Mouse (Mus musculus): ENCODE results near the gene Accs. TPM values are rescaled to one million over a fixed set of nuclear protein-coding genes. Genes with fewer than 3 reads are reported as not detected.

The Accs gene
- 8.8 and 11.2 TPM in 2 replicates for polyA plus RNA-seq (2014; fragmentation: Nextera tagmentation; extraction: Ambion mirVana)

DNA sequence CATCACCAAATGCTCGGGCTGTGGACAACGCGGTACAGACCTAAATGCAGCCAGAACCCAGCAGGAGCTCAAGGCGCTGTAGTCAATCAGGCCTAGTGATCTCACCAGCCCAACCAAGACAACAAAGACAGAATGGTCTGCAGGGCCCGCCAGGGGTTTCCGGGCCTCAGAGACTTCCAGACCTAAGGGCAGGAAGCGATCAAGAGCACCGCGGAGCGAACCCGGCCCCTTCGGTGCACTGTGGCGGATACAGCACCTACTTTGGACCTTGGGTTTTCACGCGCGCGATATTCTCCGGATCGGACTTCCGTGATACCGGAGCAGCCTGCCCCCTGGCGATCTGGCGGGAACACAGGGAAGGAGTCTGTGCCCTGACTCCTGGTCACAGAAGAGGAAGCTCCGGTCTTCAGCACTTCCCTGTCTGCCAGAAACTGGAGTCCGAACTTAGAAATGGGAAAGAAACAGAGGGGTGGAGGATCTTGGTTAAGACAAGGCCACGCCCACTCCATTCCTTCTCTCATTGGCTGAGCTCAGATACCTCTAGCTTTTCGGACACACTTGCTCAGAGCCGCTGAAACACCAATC is at the start of gene Accs:
TSS of gene Accs (minus strand) at position 439 of the 585 bp plus-strand sequence.
- Histone ChIP-seq H3K36me3 (ENCODE audit: control insufficient read depth, insufficient read depth, low read length) (peaks cover 22% of the 10 kb centered on the region; the same call in 1 of the 2 replicates), H3K27me3 (replicated peaks; ENCODE audit: control insufficient read depth, insufficient read depth, low read length) (no peaks in the 10 kb centered on the region), H3K4me1 (replicated peaks; ENCODE audit: control insufficient read depth, insufficient read depth, low read length) (peaks cover 9% of the 10 kb centered on the region), H3K4me3 (ENCODE audit: low read depth, low read length) (peak within 1 kb of the TSS; percentile 69), H3K9me3 (ENCODE audit: control insufficient read depth, low read length) (no peaks in the 10 kb centered on the region), H3K27ac (ENCODE audit: low read depth) (peak within 1 kb of the TSS; percentile 94), H3K4me2 (ENCODE audit: low read length) (peak within 1 kb of the TSS; percentile 84), H3K9ac (ENCODE audit: low read length) (peak within 1 kb of the TSS; percentile 78)
- DNase-seq (ENCODE audit: low spot score), result peak; percentile 92
- peak; percentile 86 for ATAC-seq (replicated peaks; ENCODE audit: low FRiP score, low TSS enrichment, low read depth)
- under 1% methylated on average over 28 of the region's 28 CpGs for WGBS

DNA sequence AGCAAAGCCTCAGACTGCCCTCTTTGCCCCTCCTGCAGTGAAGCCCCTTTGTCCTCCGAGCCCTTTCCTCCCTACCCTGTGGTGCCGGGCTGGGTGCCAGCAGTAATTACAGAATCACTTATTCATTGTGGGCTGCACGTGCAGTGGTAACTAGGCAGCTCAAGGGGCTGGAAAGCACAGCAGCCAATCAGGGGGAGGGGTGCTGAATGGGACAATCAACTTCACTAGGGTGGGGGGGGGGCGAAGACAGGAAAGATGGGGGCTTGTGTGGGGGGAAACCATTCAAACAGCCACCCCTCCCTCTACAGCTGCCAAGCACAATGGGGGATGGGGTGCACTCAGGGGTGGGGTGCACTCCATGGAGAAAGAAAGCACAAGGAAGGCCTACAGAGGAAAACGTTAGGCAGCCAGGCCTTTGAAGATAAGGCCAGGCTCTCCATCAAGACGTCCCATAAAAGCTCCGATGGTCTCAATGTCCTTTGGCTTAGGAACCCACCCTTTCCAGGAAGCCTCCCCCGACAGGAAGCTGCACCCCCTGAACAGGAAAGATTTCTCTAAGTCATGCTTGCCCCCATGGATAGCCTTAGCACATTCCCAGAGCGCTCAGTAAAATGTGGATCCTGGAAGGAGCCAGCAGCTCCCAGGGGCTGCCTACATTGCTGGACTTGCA is 42.0 kb upstream of the Accs start:
- no peaks in the 10 kb centered on the region for H3K36me3 ChIP-seq (ENCODE audit: control insufficient read depth, insufficient read depth, low read length)
- WGBS, result 29% methylated on average over 9 of the region's 9 CpGs
- H3K4me2 ChIP-seq (ENCODE audit: low read length), result no peak overlapping the region
- ATAC-seq (replicated peaks; ENCODE audit: low FRiP score, low TSS enrichment, low read depth) (peak; percentile 52; the same call in 1 of the 2 replicates), DNase-seq (ENCODE audit: low spot score) (no peak)
- no peaks in the 10 kb centered on the region for H3K9me3 ChIP-seq (ENCODE audit: control insufficient read depth, low read length)
- no peak overlapping the region for H3K27ac ChIP-seq (ENCODE audit: low read depth)
- no peak overlapping the region for H3K4me3 ChIP-seq (ENCODE audit: low read depth, low read length)
- H3K9ac ChIP-seq (ENCODE audit: low read length), result no peak overlapping the region
- no peaks in the 10 kb centered on the region for H3K27me3 ChIP-seq (replicated peaks; ENCODE audit: control insufficient read depth, insufficient read depth, low read length)
- peaks cover 16% of the 10 kb centered on the region; the same call in 1 of the 2 replicates for H3K4me1 ChIP-seq (replicated peaks; ENCODE audit: control insufficient read depth, insufficient read depth, low read length)

DNA sequence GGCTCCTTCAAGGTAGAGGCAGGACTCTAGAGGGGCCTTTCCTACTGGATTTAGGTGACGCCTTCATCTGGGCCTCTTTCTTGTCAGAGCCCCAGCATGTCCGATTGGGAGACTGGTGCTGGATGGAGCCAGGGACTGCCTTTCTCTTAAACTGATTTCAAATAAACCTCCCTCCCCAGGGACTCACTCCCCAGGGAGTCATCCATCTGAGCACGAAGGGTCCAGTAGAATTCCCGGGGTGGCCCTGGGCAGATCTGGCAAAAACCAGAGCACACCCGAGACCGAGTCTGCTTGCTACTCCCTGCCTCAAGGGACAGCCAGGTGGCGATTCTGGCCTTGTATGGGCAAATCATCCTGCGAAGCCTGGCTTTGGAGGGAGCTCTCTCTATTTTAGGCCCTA is 40.4 kb upstream of the Accs start:
- WGBS, result 69% methylated on average over 8 of the region's 8 CpGs
- no peak for ATAC-seq (replicated peaks; ENCODE audit: low FRiP score, low TSS enrichment, low read depth)

DNA sequence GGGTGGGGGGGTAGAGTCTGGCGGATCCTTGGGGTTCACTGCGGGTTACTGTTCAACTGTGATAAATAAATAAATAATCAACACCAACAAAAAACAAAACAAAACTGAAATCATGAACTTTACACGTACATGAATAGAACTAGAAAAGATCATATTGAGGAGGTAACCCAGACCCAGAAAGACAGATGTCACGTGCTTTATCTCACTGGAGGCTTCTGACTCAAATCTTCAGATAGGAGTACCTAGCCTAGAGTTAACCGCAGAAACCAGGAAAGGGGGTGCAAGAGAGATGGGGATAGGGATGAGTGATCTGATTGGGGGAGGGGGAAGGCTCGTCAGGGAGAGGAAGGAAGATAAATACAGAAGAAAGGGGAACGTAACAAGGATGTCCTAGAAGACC is 39.3 kb upstream of the Accs start:
- H3K4me1 ChIP-seq (replicated peaks; ENCODE audit: control insufficient read depth, insufficient read depth, low read length), result peaks cover 21% of the 10 kb centered on the region; the same call in 1 of the 2 replicates
- no peaks in the 10 kb centered on the region for H3K27me3 ChIP-seq (replicated peaks; ENCODE audit: control insufficient read depth, insufficient read depth, low read length)
- H3K4me2 ChIP-seq (ENCODE audit: low read length), result no peak overlapping the region
- WGBS, result 80% methylated on average over 7 of the region's 7 CpGs
- H3K9me3 ChIP-seq (ENCODE audit: control insufficient read depth, low read length), result no peaks in the 10 kb centered on the region
- H3K9ac ChIP-seq (ENCODE audit: low read length), result no peak overlapping the region
- no peak for ATAC-seq (replicated peaks; ENCODE audit: low FRiP score, low TSS enrichment, low read depth)
- H3K4me3 ChIP-seq (ENCODE audit: low read depth, low read length), result no peak overlapping the region
- H3K27ac ChIP-seq (ENCODE audit: low read depth), result no peak overlapping the region
- no peak for DNase-seq (ENCODE audit: low spot score)
- no peaks in the 10 kb centered on the region for H3K36me3 ChIP-seq (ENCODE audit: control insufficient read depth, insufficient read depth, low read length)

More for the DNA sequence above, 40.4 kb upstream of the Accs start:
- Histone ChIP-seq H3K9ac (ENCODE audit: low read length) (no peak overlapping the region), H3K36me3 (ENCODE audit: control insufficient read depth, insufficient read depth, low read length) (no peaks in the 10 kb centered on the region), H3K4me3 (ENCODE audit: low read depth, low read length) (no peak overlapping the region), H3K4me2 (ENCODE audit: low read length) (no peak overlapping the region), H3K9me3 (ENCODE audit: control insufficient read depth, low read length) (no peaks in the 10 kb centered on the region), H3K27me3 (replicated peaks; ENCODE audit: control insufficient read depth, insufficient read depth, low read length) (no peaks in the 10 kb centered on the region), H3K4me1 (replicated peaks; ENCODE audit: control insufficient read depth, insufficient read depth, low read length) (peaks cover 21% of the 10 kb centered on the region; the same call in 1 of the 2 replicates), H3K27ac (ENCODE audit: low read depth) (no peak overlapping the region)
- no peak for DNase-seq (ENCODE audit: low spot score)

DNA sequence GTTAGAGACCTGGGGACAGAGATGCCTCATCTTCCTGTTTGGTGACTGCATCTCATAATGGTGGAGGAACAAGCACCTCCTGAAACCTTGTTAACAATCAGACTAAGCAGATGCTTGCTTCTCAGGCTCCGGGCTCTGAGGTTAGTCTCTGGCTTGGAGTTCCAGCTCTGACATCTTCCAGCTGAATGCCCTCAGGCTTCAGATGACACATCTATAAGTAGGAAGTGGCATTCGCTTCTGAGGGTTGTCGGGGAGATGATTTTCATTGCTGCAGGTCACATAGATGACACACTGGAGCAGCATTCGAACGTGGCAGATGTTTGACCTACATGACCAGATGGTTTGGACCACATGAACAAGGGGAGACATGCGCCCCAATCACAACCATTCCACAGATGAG is 38.6 kb upstream of the Accs start:
- ATAC-seq (replicated peaks; ENCODE audit: low FRiP score, low TSS enrichment, low read depth) (no peak), DNase-seq (ENCODE audit: low spot score) (no peak)
- no peak overlapping the region for H3K4me2 ChIP-seq (ENCODE audit: low read length)
- H3K4me3 ChIP-seq (ENCODE audit: low read depth, low read length), result no peak overlapping the region
- H3K9ac ChIP-seq (ENCODE audit: low read length), result no peak overlapping the region
- H3K9me3 ChIP-seq (ENCODE audit: control insufficient read depth, low read length), result no peaks in the 10 kb centered on the region
- H3K36me3 ChIP-seq (ENCODE audit: control insufficient read depth, insufficient read depth, low read length), result no peaks in the 10 kb centered on the region
- WGBS, result 81% methylated on average over 6 of the region's 6 CpGs
- no peaks in the 10 kb centered on the region for H3K27me3 ChIP-seq (replicated peaks; ENCODE audit: control insufficient read depth, insufficient read depth, low read length)
- peaks cover 21% of the 10 kb centered on the region; the same call in 1 of the 2 replicates for H3K4me1 ChIP-seq (replicated peaks; ENCODE audit: control insufficient read depth, insufficient read depth, low read length)
- H3K27ac ChIP-seq (ENCODE audit: low read depth), result no peak overlapping the region

DNA sequence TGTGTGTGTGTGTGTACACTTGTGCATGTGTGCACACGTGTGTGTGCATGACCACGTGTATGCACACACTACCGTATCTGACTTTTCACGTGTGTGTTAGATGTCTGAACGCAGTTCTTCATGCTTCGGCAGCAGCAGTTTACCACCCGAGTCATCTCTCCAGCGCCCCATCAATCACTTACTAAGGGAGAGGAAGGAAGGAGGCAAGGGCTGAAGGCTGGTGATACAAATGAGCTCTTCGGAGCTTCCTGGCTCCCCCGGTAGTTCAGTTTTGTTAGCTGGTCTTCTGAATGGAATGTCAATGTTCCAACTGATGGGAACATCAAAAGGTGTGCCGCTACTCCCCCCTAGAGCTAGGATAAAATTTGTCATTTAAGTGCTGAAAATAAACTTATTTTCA is 37.5 kb upstream of the Accs start:
- H3K4me3 ChIP-seq (ENCODE audit: low read depth, low read length), result no peak overlapping the region
- H3K27me3 ChIP-seq (replicated peaks; ENCODE audit: control insufficient read depth, insufficient read depth, low read length), result no peaks in the 10 kb centered on the region
- H3K4me2 ChIP-seq (ENCODE audit: low read length), result no peak overlapping the region
- H3K9ac ChIP-seq (ENCODE audit: low read length), result no peak overlapping the region
- H3K9me3 ChIP-seq (ENCODE audit: control insufficient read depth, low read length), result no peaks in the 10 kb centered on the region
- 46% methylated on average over 11 of the region's 11 CpGs for WGBS
- no peaks in the 10 kb centered on the region for H3K36me3 ChIP-seq (ENCODE audit: control insufficient read depth, insufficient read depth, low read length)
- DNase-seq (ENCODE audit: low spot score) (no peak), ATAC-seq (replicated peaks; ENCODE audit: low FRiP score, low TSS enrichment, low read depth) (no peak)
- peaks cover 21% of the 10 kb centered on the region; the same call in 1 of the 2 replicates for H3K4me1 ChIP-seq (replicated peaks; ENCODE audit: control insufficient read depth, insufficient read depth, low read length)
- peak overlapping the region; percentile 66; the same call in 1 of the 2 replicates for H3K27ac ChIP-seq (ENCODE audit: low read depth)

DNA sequence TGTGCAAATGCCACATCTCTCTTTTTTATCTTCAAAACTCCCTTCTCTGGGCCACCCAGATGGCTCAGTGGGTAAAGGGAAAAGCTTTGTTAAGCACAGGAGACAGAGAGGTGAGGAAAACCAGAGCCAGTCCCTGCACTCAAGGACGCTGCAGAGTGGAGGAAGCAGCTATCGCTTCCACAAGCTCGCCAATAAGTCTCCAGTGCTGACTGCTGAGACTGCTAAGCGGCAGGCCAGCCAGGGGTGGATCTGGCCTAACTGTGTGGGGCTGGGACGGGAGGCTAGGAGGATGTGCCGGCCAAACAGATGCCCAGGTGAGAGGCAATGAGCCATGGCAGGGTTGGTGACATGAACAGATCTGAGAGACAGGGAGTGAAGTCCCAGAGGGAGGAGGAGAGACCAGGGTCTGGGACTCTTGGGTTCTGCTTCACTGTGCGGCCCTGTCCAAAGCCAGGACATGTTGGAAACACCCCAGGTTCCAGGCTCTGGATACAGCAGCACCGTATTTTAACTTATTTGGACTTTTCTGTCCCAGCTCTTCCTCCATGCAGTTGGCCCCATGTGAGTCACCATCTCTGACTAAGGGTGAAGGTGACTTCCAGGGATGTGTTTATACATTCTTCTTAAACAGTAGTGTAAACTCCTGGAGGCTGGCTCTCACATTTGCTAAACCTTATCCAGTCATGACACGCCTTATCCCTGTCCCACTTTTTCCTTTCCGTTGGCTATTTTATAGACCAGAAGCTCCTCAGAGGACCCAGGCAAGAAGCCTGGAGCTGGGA is 36.5 kb upstream of the Accs start:
- no peak overlapping the region for H3K9ac ChIP-seq (ENCODE audit: low read length)
- peaks cover 14% of the 10 kb centered on the region; the same call in 1 of the 2 replicates for H3K4me1 ChIP-seq (replicated peaks; ENCODE audit: control insufficient read depth, insufficient read depth, low read length)
- ATAC-seq (replicated peaks; ENCODE audit: low FRiP score, low TSS enrichment, low read depth) (peak; percentile 63; the same call in 1 of the 2 replicates), DNase-seq (ENCODE audit: low spot score) (no peak)
- no peak overlapping the region for H3K4me3 ChIP-seq (ENCODE audit: low read depth, low read length)
- H3K4me2 ChIP-seq (ENCODE audit: low read length), result 0 out of 2 replicates have a peak overlapping the region, but pooled peaks have one; percentile 7
- H3K27ac ChIP-seq (ENCODE audit: low read depth), result peak overlapping the region; percentile 66
- H3K27me3 ChIP-seq (replicated peaks; ENCODE audit: control insufficient read depth, insufficient read depth, low read length), result no peaks in the 10 kb centered on the region
- 26% methylated on average over 10 of the region's 10 CpGs for WGBS
- no peaks in the 10 kb centered on the region for H3K36me3 ChIP-seq (ENCODE audit: control insufficient read depth, insufficient read depth, low read length)
- H3K9me3 ChIP-seq (ENCODE audit: control insufficient read depth, low read length), result no peaks in the 10 kb centered on the region

DNA sequence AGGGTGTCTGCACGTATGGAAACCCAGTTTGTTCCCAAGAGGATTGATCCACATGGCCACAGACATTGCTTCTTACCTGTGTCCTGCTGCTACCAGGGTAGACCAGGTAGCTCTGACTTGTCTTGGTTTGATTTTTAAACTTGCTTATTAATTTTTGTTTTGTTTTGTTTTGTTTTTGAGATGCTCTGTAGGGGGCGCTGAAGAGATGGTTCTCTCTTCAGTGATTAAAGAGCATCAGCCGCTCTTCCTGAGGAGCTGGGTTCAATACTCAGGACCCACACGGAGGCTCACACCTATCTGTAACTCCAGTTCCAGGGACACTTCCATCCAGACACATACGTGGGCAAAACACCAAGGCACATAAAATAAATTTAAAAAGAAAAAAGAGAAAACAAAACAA is 33.3 kb upstream of the Accs start:
- Histone ChIP-seq H3K4me2 (ENCODE audit: low read length) (no peak overlapping the region), H3K36me3 (ENCODE audit: control insufficient read depth, insufficient read depth, low read length) (no peaks in the 10 kb centered on the region), H3K9me3 (ENCODE audit: control insufficient read depth, low read length) (no peaks in the 10 kb centered on the region), H3K4me1 (replicated peaks; ENCODE audit: control insufficient read depth, insufficient read depth, low read length) (peaks cover 14% of the 10 kb centered on the region; the same call in 1 of the 2 replicates), H3K4me3 (ENCODE audit: low read depth, low read length) (no peak overlapping the region), H3K27me3 (replicated peaks; ENCODE audit: control insufficient read depth, insufficient read depth, low read length) (no peaks in the 10 kb centered on the region), H3K27ac (ENCODE audit: low read depth) (no peak overlapping the region), H3K9ac (ENCODE audit: low read length) (no peak overlapping the region)
- 66% methylated on average over 5 of the region's 5 CpGs for WGBS
- DNase-seq (ENCODE audit: low spot score) (no peak), ATAC-seq (replicated peaks; ENCODE audit: low FRiP score, low TSS enrichment, low read depth) (no peak)
